Mouse (Mus musculus) right cerebral cortex, postnatal 14 days (tissue): ENCODE results near the gene Slc35a1.

Experiments
- DNase-seq: peaks from one replicate; pipeline ENCODE4 v3.0.0; 2022

The Slc35a1 gene

DNA sequence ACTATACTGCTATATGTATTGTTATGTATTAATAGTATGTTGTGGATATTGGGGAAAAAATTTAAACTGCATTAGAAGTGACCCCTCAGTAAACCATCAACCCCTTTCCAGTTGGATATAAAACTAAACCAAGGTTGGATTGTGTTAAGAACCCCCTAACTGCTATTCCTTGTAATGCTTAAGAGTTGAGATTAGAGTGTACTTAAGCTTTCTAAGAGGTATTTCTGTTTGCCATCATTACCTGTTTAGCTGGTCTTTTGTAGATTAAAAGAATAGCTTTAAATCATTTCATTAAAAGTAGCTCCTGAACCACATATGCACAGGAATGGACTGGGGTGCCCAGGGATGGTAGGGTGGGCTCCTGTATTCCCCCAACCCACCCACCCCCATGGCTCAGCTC is 42.5 kb downstream of the Slc35a1 start:
- no peak for DNase-seq

DNA sequence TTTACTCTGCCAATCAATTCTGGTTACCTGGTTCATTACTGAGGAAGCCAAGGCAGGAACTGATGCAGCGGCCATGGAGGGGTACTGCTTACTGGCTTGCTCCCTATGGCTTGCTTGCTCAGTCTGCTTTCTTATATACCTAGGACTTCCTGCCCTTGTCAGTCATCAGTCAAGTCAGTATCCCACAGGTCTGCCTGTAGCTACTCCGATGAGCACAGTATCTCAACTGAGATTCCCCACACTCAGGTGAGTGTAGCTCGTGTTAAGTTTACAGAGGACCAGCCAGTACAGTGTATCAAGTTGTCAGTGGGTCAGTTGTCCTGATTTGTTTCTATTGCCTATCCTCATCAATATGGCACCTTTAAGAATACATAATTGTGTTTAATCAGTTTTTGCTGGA is 46.5 kb downstream of the Slc35a1 start:
- DNase-seq = no peak

GRCm38 (mm10) chr4:34639745-34640364 is 47.4 kb downstream of the Slc35a1 start:
- DNase-seq = no peak

DNA sequence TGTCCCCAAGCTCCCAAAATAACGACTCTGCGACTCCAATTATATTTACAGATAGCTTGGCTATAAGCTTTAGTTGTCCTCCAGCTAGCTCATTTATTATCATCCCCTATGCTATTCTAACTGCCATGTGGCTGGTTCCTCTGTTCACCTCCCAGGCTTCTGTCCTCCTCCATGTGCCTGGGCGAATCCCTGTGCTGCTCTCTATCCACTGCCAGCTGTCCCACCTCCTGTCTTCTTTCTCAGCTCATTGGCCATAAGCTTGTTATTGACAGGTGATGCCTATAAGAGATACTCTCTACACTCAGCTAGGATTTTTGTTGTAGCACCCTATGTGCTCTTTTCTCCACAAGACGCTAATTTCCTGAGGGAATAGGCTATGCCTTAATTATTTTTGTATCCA is 49.4 kb downstream of the Slc35a1 start:
- DNase-seq = no peak

DNA sequence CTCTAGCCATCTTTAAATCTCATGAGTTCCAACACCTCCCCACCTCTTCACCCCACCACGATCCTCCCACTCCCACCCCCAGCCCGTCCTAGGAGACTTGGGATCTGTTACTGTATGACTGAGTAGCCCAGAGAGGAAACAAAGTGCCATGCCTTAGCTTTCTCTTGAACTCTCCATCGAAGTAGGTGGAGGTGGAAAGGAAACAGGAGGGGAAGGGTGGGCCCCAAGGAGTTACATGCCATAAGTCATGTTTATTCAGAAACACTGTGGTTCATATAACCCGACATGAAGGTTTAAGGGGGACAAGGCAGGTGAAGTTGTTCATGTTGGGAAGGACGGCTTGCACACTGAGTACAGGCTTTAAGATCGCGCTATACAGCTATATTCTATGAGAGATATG is 49.9 kb downstream of the Slc35a1 start:
- DNase-seq = no peak

- no peak for DNase-seq
These were observed 51.2 kb downstream of the Slc35a1 start for GRCm38 (mm10) chr4:34636036-34636435.

DNA sequence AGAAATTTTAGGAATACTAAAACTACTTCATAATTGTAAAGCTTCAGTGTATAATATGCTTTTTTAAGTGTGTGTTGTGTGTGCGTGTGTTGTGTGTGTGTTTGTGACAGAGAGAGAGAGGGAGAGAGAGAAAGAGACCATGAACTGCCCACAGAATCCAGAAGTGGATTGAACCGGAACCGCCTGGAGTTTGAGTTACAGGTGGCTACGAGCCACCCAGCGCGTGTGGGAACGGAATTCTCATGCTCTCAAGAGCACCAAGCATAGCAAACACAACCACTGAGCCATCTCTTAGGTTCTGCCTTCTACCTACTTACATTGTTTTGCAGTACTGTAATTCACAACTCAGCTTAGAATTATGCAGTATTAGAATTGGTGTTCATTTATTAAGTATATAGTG is 53.1 kb downstream of the Slc35a1 start:
- DNase-seq = no peak

- no peak for DNase-seq
These were observed 57.3 kb downstream of the Slc35a1 start for GRCm38 (mm10) chr4:34629956-34630355.

- no peak for DNase-seq
These were observed 60.8 kb downstream of the Slc35a1 start for GRCm38 (mm10) chr4:34626401-34626800.

DNA sequence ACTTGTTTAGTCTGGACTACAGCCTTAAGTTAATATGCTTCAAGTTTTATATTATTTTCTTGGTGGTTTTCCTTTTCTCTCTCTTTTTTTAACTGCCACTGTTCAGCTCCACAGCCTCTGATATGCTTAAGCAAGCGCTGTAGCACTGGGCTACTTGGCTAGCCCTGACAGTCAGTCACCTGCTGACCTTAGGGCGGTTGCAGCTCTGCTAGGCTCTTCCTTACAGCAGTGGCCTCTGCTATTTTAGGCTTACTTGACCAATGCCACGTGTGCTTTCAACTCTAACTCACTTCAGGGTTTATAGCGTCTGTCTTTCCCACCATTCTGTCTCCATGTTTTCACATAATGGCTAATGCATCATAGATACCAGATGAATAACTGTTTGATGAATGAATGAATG is 61.7 kb downstream of the Slc35a1 start:
- DNase-seq = no peak

DNA sequence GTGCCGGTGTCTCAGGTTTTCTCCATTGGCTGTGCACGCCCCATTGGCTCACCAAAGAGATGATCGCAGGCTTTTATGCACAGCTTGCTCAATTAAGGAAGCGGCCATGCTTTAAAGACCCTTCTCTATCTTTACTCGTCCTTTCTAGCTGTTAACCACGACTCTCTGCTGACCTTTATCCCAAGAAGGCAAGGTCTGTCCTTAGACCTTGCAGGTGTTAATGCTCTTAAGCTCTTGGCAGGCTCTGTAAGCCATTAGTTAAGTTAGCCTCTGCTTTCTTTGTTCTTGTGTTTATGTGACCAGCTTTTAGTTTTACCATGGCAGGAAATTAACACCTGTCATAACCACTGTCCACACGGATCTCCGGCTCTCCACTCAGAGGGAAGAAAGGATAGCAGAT is 71.1 kb downstream of the Slc35a1 start:
- no peak for DNase-seq

DNA sequence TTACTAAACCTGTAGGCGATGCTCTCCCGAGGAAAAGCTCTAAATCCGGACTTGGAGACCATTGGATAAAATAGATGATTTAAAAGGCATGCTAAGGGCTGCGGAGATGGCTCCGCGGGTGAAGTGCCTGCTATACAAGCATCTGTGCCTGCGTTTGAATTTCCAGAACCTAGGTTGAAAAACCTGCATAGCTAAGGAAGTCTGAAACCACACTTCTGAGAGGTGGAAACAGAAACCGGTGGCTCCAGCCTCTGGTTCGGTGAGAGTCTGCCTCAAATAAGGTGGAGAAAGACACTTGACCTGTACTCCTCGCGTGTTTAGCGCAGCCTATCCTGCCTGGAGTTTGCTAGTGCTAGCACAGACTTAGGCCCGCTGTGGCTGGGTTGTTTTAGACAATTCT is 71.9 kb downstream of the Slc35a1 start:
- peak; percentile 8 for DNase-seq

- peak; percentile 92 for DNase-seq
These were observed 72.6 kb downstream of the Slc35a1 start, which contains the start of the genes Orc3 and Rars2 for GRCm38 (mm10) chr4:34614630-34615094. TSS of gene Orc3 (minus strand) at chr4:34614944. TSS of gene Rars2 (plus strand) at chr4:34614957.

DNA sequence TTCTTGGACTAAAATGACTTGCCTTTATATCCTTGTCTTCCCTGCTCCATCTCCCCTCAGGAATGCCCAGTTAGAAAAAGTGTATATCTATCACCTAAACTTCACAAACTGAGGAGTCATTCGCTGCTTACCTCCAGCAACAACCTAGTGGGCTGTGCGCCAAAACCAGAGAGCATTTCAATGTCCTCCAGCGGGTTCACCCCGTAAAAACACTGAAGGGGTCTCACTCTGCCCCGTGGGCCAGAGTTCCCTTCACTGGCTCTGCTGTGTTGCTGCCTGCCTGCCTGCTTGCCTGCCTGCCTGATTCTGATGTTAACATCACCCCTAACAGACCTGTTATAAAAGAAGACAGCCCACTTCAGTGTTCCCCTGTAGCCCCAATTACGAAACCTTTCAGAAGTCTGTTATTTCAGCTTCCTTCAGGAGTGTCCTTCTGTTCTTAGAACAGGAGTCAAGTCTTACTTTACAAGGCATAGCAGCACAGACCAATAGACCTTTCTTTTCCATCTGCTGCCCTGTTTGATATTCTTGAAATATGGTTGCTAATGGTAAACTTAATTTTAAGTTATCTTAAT is 73.6 kb downstream of the Slc35a1 start:
- peak; percentile 24 for DNase-seq
